Mouse (Mus musculus) macrophage (primary cell): Measurements from ENCODE around the gene Golph3l. TPM values are rescaled to one million over a fixed set of nuclear protein-coding genes. Genes with fewer than 3 reads are reported as not detected.
"Not testable (repeated sequence)": the region's sequence is repeated elsewhere in the genome, so short reads cannot be mapped to it uniquely, and the experiment has no call there.

ENCODE experiments used
- H3K27ac ChIP-seq: fragments of 350-480 bp; formaldehyde crosslinking; 2 replicates; pipeline ENCODE4 v1.9.0; 2021
- H3K36me3 ChIP-seq: fragments of 350-480 bp; formaldehyde crosslinking; 2 replicates; pipeline ENCODE4 v1.9.0; 2021; ENCODE audit errors: inconsistent target
- H3K4me3 ChIP-seq: fragments of 350-480 bp; formaldehyde crosslinking; 2 replicates; pipeline ENCODE4 v1.9.0; 2021; ENCODE audit errors: inconsistent target
- H3K79me2 ChIP-seq: fragments of 350-480 bp; formaldehyde crosslinking; 2 replicates; pipeline ENCODE4 v1.9.0; 2021; ENCODE audit errors: inconsistent target
- WGBS: methylation state at CpG from one replicate; pipeline ENCODE4 v1.1.7; 2026; ENCODE audit warnings: inconsistent platforms; ENCODE audit not compliant: missing documents; 5-methylcytosine and 5-hydroxymethylcytosine counted together
- polyA plus RNA-seq: library from polyadenylated mRNA; stranded (reverse); fragments of 250-400 nt; gene quantifications from 3 replicates; pipeline ENCODE4 v1.2.4, GENCODE M21; 2018; ENCODE audit warnings: inconsistent platforms
- total RNA-seq, 78 experiments: library from RNA; depleted of rRNA; stranded (reverse); fragments of 250-400 nt; gene quantifications; 1 replicate in 9 of 78; 2 replicates in 24 of 78; 3 replicates in 43 of 78; 4 replicates in 2 of 78; pipeline ENCODE4 v1.2.4; 2018; ENCODE audit warnings: inconsistent platforms in 56 of 78

Golph3l gene
- total RNA-seq (2018; cell fraction: chromatin; rRNA removed), result 10 to 100 TPM in 21 of 26 experiments, 1 to 10 TPM in 5; 5.6 to 34.5 (median 13.8) TPM
- 10 to 100 TPM; 26.5 to 66.4 (median 50.5) TPM for total RNA-seq (2018; cell fraction: cytosol; rRNA removed)
- 10 to 100 TPM; 12.6 to 47.2 (median 23.5) TPM for total RNA-seq (2018; cell fraction: nucleus; rRNA removed)
- 26.9 to 64.7 TPM (median 54.7 TPM) in 3 replicates for polyA plus RNA-seq

DNA sequence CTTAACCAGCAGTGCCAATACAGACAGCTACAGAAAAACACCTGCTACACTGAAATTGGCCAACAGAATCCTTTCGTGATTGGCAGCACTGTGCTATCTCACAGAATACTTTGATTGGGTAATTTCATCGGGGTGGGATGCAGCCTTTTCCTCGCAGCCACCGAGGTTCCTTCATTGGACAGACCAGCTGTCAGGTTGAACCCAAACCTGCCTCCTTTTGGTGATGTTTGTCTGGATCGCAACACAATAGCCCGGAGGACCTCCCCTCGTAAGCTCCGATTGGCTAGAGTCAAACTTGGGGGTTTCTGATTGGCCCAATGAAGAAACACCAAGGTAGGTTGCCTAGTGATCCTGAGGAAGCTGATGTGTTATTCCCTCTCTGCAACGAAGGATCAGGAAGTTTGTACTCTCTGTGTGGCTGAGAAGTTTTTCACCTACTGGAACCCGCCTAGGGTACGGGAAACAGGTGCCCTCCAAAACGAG lies at the start of gene Golph3l:
Golph3l (plus strand) TSS at position 331 of the 483 bp plus-strand sequence.
- WGBS, result 3% methylated on average over 12 of the region's 12 CpGs
- peak within 1 kb of the TSS; percentile 91 for H3K4me3 ChIP-seq
- H3K27ac ChIP-seq, result peak within 1 kb of the TSS; percentile 62
- H3K79me2 ChIP-seq, result peaks cover 36% of the 10 kb centered on the region
- H3K36me3 ChIP-seq, result peaks cover 15% of the 10 kb centered on the region; the same call in 1 of the 2 replicates

DNA sequence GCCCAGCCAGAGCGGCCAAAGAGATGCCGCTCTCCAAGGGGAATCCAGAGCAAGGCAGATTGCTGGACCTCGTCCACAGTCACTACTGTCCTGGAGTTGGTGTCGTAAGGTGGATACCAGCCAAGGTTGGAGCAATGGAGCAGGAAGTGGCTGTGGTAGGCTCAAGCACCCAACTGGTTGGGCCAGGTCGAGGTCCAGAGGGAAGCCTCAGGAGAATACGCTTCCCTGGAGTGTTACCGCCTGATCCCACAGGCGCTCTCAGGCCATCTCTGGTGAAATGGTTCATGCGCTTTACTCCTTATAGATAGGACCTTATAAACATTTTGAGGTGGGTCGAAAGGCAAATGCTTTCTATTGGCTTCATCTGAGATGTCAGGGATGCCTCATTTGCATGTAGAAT lies 49.8 kb upstream of the Golph3l start:
- Histone ChIP-seq H3K36me3 (peaks cover 78% of the 10 kb centered on the region), H3K79me2 (peaks cover 82% of the 10 kb centered on the region), H3K27ac (no peak overlapping the region), H3K4me3 (no peak overlapping the region)
- WGBS, result 92% methylated on average over 7 of the region's 10 CpGs

DNA sequence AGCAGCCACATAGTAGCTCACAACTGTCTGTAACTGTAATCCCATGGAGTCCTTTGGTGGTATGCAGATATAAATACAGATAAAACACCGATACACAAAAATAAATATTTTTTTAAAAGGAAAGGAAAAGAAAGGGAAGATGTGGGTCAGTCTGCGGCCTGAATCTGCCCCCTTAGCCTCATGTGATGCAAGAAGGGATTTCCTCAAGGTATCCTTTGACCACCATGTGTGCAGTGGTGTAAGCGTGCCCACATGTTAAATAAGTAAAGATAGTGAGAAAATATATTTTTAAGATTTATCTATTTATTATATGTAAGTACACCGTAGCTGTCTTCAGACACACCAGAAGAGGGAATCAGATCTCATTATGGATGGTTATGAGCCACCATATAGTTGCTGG lies 48.9 kb upstream of the Golph3l start:
- H3K4me3 ChIP-seq, result no peak overlapping the region
- 64% methylated on average over 4 of the region's 4 CpGs for WGBS
- H3K79me2 ChIP-seq, result peaks cover 78% of the 10 kb centered on the region
- no peak overlapping the region for H3K27ac ChIP-seq
- H3K36me3 ChIP-seq, result peaks cover 79% of the 10 kb centered on the region

DNA sequence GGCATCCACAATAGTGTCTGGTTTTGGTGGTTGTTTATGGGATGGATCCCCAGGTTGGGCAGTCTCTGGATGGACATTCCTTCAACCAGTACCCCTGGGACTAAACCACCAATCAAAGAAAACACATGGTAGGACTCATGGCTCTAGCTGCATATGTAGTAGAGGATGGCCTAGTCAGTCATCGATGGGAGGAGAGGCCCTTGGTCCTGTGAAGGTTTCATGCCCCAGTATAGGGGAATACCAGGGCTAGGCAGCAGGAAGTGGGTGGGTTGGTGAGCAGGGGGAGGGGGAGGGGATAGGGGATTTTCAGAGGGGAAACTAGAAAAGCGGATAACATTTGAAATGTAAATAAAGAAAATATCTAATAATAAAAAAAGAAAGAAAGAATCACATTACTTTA lies 47.5 kb upstream of the Golph3l start:
- H3K4me3 ChIP-seq, H3K27ac ChIP-seq: not testable (repeated sequence)
- H3K79me2 ChIP-seq, result peaks cover 65% of the 10 kb centered on the region
- 56% methylated on average over 2 of the region's 2 CpGs for WGBS
- H3K36me3 ChIP-seq, result peaks cover 83% of the 10 kb centered on the region

DNA sequence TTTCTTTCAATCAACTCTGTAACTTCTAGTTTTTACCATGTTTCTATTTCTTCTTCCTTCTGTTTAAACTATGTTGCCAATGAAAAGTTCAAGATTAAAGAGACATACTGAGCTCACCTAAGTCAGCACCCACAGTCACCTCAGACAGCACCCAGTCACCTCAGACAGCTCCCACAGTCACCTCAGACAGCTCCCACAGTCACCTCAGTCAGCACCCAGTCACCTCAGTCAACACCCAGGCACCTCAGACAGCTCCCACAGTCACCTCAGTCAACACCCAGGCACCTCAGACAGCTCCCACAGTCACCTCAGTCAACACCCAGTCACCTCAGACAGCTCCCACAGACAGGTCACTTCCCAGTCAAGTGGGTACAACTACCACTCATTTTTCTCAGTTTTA lies 46.6 kb upstream of the Golph3l start:
- no peak overlapping the region for H3K4me3 ChIP-seq
- peaks cover 84% of the 10 kb centered on the region for H3K36me3 ChIP-seq
- H3K79me2 ChIP-seq, result peaks cover 55% of the 10 kb centered on the region
- H3K27ac ChIP-seq, result no peak overlapping the region

DNA sequence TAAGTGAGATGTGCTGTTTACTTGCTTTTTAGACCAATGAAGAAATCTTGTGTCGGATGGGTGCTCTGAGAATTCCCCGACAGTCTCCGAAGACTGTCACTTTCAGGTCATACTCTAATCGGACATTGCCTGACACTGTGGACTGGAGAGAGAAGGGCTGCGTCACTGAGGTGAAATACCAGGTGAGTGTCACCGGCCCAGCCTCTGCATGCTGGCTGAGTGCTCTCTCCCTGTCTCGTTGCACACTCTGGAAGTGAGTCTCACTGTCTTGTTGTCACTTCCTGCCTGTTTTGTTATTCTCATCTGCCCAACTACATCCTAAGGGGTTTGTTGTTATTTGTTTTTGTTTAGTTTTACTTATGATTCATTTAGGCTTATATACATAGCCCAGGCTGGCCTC lies 45.8 kb upstream of the Golph3l start:
- 96% methylated on average over 7 of the region's 7 CpGs for WGBS

DNA sequence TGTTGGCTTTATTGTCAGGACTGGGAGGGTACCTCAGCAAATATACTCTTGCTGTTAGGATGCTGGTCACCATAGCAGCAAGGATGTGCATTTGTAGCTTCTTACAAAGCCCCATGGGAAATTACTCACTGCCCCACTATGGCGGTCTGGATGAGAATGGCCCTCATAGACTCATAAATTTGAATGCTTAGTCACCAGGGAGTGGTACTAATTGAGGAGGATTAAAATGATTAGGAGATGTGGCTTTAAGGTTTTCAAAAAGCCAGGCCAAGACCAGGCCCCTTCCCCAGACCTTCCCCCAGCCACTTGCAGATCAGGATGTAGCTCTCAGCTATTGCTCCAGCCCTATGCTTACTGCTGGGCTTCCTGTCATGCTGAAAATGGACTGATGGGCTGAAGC lies 38.6 kb upstream of the Golph3l start:
- H3K36me3 ChIP-seq, result peaks cover 90% of the 10 kb centered on the region
- WGBS, result 100% methylated on average over 1 of the region's 1 CpGs
- H3K79me2 ChIP-seq, result no peaks in the 10 kb centered on the region; the same call in 1 of the 2 replicates
- H3K4me3 ChIP-seq, result no peak overlapping the region
- no peak overlapping the region for H3K27ac ChIP-seq

More for the DNA sequence above, 45.8 kb upstream of the Golph3l start:
- Histone ChIP-seq H3K27ac (no peak overlapping the region), H3K79me2 (peaks cover 47% of the 10 kb centered on the region; the same call in 1 of the 2 replicates), H3K36me3 (peaks cover 84% of the 10 kb centered on the region), H3K4me3 (no peak overlapping the region)

DNA sequence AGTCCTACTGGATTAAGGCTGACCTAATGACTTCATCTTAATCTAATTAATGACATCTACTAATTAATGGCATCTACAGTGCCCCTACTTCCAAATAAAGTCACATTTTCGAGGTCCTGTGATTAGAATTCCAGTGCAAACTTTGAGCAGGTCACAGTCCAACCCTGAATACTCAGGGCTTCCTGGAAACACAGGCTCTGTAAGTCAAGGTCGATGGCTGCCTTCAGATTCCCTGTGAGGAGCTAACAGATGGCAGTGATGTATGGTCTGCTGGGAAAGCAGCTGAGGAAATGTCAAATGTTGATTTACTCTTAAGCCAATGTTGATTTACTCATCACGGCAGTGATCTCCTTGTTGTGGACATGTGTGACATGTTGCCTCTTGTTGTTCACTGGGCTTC lies 34.7 kb upstream of the Golph3l start:
- Histone ChIP-seq H3K79me2 (no peaks in the 10 kb centered on the region), H3K36me3 (peaks cover 70% of the 10 kb centered on the region), H3K4me3 (no peak overlapping the region), H3K27ac (no peak overlapping the region)
- WGBS, result 75% methylated on average over 3 of the region's 3 CpGs

DNA sequence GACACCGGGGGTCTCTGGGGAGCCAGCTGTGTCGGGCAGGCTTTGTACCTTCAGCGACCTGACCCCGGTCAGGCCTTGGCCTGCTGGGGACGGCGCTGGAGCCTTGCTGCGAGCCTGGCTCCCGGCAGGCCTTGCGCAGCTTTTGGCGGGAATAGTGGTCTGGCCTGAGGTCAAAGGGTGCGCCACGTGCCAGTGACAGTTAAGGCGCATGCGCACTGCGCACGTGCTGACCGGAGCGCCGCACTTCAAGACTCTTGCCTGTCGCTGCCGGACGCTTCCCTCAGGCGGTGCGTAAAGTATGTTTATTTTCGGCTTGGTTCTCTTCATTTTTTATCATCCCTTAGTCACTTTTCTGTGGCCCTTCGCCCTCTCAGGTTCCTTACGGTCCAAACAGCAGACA lies 29.3 kb upstream of the Golph3l start, which contains the start of gene Hormad1:
Hormad1 (plus strand) TSS at position 241 of the 400 bp plus-strand sequence.
- Histone ChIP-seq H3K4me3 (no peak within 1 kb of the TSS), H3K79me2 (no peaks in the 10 kb centered on the region), H3K36me3 (peaks cover 19% of the 10 kb centered on the region), H3K27ac (no peak within 1 kb of the TSS)
- 94% methylated on average over 27 of the region's 27 CpGs for WGBS

DNA sequence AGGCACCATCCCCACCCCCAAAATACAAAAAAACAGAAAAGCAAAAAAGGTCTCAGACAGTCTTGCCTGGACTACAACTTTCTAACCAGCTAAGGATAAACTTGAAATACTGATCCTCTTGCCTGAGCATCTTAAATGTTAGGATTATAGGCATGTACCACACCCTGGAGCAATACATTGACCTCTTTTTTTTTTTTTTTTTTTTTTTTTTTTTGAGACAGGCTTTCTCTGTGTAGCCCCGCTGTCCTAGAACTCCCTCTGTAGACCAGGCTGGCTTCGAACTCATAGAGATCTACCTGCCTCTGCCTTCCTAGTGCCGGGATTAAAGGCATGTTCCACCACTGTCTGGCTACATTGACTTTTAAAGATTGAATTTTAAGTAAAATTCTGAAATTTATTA lies 28.0 kb upstream of the Golph3l start:
- WGBS, result 60% methylated on average over 1 of the region's 3 CpGs
- H3K79me2 ChIP-seq, result no peaks in the 10 kb centered on the region
- H3K36me3 ChIP-seq, result peaks cover 6% of the 10 kb centered on the region
- no peak overlapping the region for H3K27ac ChIP-seq
- no peak overlapping the region for H3K4me3 ChIP-seq

DNA sequence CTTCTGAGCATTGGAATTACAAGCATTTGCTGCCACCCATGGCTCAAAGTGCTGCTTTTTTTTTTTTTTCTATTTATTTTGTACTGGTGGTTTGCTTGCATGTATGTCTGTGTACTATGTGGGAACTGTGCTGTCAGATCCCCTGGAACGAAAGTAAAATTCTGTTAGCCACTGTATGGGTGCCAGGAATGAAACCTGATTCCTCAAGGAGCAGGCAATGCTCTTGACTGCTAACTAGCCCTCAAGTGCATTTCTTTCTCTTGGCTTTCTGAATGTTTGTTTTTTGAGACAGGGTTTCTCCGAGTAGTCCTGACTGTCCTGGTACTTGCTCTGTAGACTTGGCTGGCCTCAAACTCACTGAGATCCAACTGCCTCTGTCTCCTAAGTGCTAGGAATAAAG lies 26.9 kb upstream of the Golph3l start:
- 100% methylated on average over 2 of the region's 2 CpGs for WGBS
- H3K27ac ChIP-seq, result no peak overlapping the region
- no peaks in the 10 kb centered on the region for H3K36me3 ChIP-seq
- H3K79me2 ChIP-seq, result no peaks in the 10 kb centered on the region
- H3K4me3 ChIP-seq, result no peak overlapping the region

DNA sequence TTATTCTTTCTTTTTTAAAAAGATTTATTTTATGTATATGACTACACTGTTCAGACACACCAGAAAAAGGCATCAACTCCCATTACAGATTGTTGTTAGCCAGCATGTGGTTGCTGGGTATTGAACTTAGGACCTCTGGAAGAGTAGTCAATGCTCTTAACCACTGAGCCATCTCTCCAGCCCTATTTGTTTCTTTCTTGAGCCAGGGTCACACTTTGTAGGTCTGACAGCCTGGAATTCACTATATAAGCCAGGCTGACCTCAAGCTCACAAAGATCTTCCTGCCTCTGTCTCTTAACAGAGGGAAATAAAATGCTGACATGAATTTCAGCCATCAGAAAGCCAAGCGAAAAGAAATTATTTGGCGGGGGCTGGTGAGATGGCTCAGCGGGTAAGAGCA lies 19.1 kb upstream of the Golph3l start:
- no peak overlapping the region for H3K27ac ChIP-seq
- H3K36me3 ChIP-seq, result no peaks in the 10 kb centered on the region
- no peaks in the 10 kb centered on the region for H3K79me2 ChIP-seq
- no peak overlapping the region for H3K4me3 ChIP-seq
- WGBS, result 100% methylated on average over 2 of the region's 3 CpGs

DNA sequence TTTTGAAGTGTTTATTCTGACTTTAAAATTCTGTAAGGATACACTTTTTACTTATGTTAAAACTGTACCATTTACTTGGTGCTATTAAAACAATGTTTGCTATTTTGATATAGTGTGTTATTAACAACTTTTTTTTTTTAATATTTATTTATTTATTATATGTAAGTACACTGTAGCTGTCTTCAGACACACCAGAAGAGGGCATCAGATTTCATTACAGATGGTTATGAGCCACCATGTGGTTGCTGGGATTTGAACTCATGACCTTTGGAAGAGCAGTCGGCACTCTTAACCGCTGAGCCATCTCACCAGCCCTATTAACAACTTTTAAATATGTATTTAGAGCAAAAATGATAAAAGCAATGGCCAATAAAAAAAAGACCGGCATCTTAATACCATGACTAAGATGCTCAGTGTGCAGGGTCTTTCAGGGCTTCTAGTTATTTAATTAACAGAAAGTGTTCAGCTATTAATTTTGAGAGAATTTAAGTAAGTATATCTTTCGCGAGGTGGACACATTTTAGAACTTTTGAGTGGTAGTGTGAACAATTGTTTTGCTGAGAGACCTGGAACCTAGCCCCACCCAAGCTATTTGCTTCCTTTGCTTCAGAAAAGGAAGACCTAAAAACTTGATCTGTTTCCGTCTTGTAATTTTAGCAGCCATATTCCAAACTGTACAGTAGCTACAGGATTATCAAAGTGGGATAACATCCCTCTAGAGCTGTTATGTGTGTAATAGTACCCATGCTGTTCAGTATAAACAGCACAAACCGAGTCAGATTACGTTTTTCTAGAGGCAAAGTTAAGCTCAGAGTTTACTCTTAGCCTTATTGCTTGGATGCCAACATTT lies 755 bp upstream of the Golph3l start:
- Histone ChIP-seq H3K36me3 (peaks cover 12% of the 10 kb centered on the region; the same call in 1 of the 2 replicates), H3K27ac (peak overlapping the region; percentile 24; the same call in 1 of the 2 replicates), H3K79me2 (peaks cover 36% of the 10 kb centered on the region), H3K4me3 (peak overlapping the region; percentile 91)
- 34% methylated on average over 6 of the region's 8 CpGs for WGBS

DNA sequence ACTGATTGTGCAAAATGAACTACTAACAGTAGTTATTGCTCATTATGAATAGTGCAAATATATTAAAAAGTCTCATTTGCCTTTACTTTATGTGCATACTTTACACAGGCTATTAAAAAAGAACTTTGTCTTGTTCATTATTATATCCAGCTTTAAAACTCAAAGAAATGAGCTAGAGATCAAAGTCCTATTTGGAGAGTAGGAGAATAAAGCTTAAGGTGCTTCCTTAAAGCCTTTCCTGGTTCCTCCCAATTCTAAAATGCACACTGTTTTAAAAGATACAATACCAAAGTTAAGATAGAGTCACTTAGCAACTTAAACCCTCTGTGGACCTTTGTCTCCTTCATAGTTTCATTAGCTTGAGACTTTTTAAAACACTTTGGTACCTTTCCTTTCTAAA lies 10.0 kb downstream of the Golph3l start:
- H3K79me2 ChIP-seq, result peaks cover 93% of the 10 kb centered on the region; the same call in 1 of the 2 replicates
- H3K4me3 ChIP-seq, result no peak overlapping the region
- no peak overlapping the region for H3K27ac ChIP-seq
- peaks cover 22% of the 10 kb centered on the region for H3K36me3 ChIP-seq

DNA sequence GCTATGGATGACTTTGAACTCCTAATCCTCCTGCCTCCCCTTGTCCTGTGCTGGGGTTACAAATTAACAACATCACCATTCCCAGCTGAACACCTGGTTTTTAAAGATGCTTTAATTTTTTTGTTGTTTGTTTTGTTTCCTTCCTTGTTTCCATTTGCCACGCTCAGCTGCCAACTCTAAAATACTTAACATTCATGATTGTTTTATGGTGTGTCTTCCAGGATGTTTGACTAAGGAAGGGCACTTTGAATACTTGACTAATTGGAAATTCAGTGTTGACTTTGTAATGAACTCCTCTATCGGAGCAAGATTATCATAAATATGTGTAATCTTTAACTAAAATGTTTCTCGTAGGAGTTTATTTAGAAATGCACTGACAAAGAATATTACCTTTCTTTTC lies 12.6 kb downstream of the Golph3l start:
- Histone ChIP-seq H3K27ac (no peak overlapping the region), H3K79me2 (peaks cover 83% of the 10 kb centered on the region; the same call in 1 of the 2 replicates), H3K4me3 (no peak overlapping the region), H3K36me3 (peaks cover 19% of the 10 kb centered on the region; the same call in 1 of the 2 replicates)
- WGBS, result 100% methylated on average over 3 of the region's 3 CpGs
